Mouse (Mus musculus): ENCODE data around the gene Gtf3c2. TPM values are rescaled to one million over a fixed set of nuclear protein-coding genes. Genes with fewer than 3 reads are reported as not detected.

Gene Gtf3c2
- polyA plus RNA-seq, 1 experiment, result 80.4 TPM

DNA sequence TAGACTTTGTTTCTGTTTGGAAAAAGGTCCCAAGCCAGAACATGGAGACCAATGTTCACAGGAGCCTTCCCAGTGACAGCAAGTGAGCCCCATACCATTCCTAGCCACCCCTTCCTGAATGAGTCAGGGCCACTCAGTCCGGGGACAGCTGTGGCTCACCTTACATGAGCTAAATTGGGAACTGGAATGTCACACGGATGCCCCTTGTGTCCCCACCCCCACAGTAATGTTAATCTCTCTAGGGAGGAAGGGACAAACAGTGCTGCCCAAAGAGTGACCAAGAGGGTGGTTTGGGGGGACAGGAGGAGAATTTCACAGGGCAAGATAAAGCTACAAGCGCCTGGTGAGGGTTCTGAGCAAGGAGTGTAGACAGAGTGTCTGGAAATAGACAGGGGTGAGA is 63.6 kb downstream of the Gtf3c2 start, which contains the start of gene Trim54:
Trim54 (plus strand) TSS at position 359 of the 400 bp plus-strand sequence.
- Histone ChIP-seq H3K4me3 (ENCODE audit: insufficient read depth, low read length) (no peak within 1 kb of the TSS), H3K27ac (ENCODE audit: insufficient read depth, low read depth, low read length) (no peak within 1 kb of the TSS), H3K4me1 (ENCODE audit: control insufficient read depth, insufficient read depth, low read length) (peaks cover 4% of the 10 kb centered on the region)
- TF ChIP-seq POLR2A (IDR thresholded peaks at IDR 0.05; ENCODE audit: borderline replicate concordance, low read depth, low read length), result no peak
- TF ChIP-seq CTCF (IDR thresholded peaks at IDR 0.05; ENCODE audit: low read depth, low read length), result no peak

GRCm38 (mm10) chr5:31110781-31111180 is 69.2 kb downstream of the Gtf3c2 start:
- TF ChIP-seq POLR2A (IDR thresholded peaks at IDR 0.05; ENCODE audit: borderline replicate concordance, low read depth, low read length) (no peak), CTCF (IDR thresholded peaks at IDR 0.05; ENCODE audit: low read depth, low read length) (no peak)
- Histone ChIP-seq H3K4me1 (ENCODE audit: control insufficient read depth, insufficient read depth, low read length) (no peaks in the 10 kb centered on the region), H3K4me3 (ENCODE audit: insufficient read depth, low read length) (no peak overlapping the region), H3K27ac (ENCODE audit: insufficient read depth, low read depth, low read length) (no peak overlapping the region)

- no peaks in the 10 kb centered on the region for H3K4me1 ChIP-seq (ENCODE audit: control insufficient read depth, insufficient read depth, low read length)
- no peak for TF ChIP-seq CTCF (IDR thresholded peaks at IDR 0.05; ENCODE audit: low read depth, low read length)
- TF ChIP-seq POLR2A (IDR thresholded peaks at IDR 0.05; ENCODE audit: borderline replicate concordance, low read depth, low read length), result no peak
- H3K27ac ChIP-seq (ENCODE audit: insufficient read depth, low read depth, low read length), result no peak within 1 kb of the TSS
- H3K4me3 ChIP-seq (ENCODE audit: insufficient read depth, low read length), result no peak within 1 kb of the TSS
Observed at GRCm38 (mm10) chr5:31108000-31108490, 71.9 kb downstream of the Gtf3c2 start, which contains the start of gene Slc30a3. TSS of gene Slc30a3 (minus strand) at chr5:31108237.

Other genes starting within 250 kb of the Gtf3c2 start
- gene Cgref1, start 234.6 kb downstream of the Gtf3c2 start, polyA plus RNA-seq (2012; ENCODE audit: insufficient read depth, insufficient read length, missing spikeins), result not detected in 2 replicates
- gene Preb, start 219.8 kb downstream of the Gtf3c2 start, polyA plus RNA-seq (2012; ENCODE audit: insufficient read depth, insufficient read length, missing spikeins), result 131 and 140 TPM in 2 replicates
- not detected in 2 replicates for gene Tcf23, start 211.5 kb downstream of the Gtf3c2 start, polyA plus RNA-seq (2012; ENCODE audit: insufficient read depth, insufficient read length, missing spikeins)
- 114 and 133 TPM in 2 replicates for gene Atraid, start 131.8 kb downstream of the Gtf3c2 start, polyA plus RNA-seq (2012; ENCODE audit: insufficient read depth, insufficient read length, missing spikeins)
- 5.5 and 7.5 TPM in 2 replicates for gene Slc5a6, start 131.2 kb downstream of the Gtf3c2 start, polyA plus RNA-seq (2012; ENCODE audit: insufficient read depth, insufficient read length, missing spikeins)
- 4.2 and 4.6 TPM in 2 replicates for gene Cad, start 125.4 kb downstream of the Gtf3c2 start, polyA plus RNA-seq (2012; ENCODE audit: insufficient read depth, insufficient read length, missing spikeins)
- not detected in 2 replicates for gene Dnajc5g, start 73.9 kb downstream of the Gtf3c2 start, polyA plus RNA-seq (2012; ENCODE audit: insufficient read depth, insufficient read length, missing spikeins)
- not detected in 2 replicates for gene Slc30a3, start 71.9 kb downstream of the Gtf3c2 start, polyA plus RNA-seq (2012; ENCODE audit: insufficient read depth, insufficient read length, missing spikeins)
- gene Trim54, start 63.4 kb downstream of the Gtf3c2 start, polyA plus RNA-seq (2012; ENCODE audit: insufficient read depth, insufficient read length, missing spikeins), result not detected in 2 replicates
- gene Ucn, start 41.3 kb downstream of the Gtf3c2 start, polyA plus RNA-seq (2012; ENCODE audit: insufficient read depth, insufficient read length, missing spikeins), result not detected in 2 replicates
- 75.0 and 75.3 TPM in 2 replicates for gene Mpv17, start 25.9 kb downstream of the Gtf3c2 start, polyA plus RNA-seq (2012; ENCODE audit: insufficient read depth, insufficient read length, missing spikeins)
- 0.93 and 2.7 TPM in 2 replicates for gene Gm29609, start 233 bp downstream of the Gtf3c2 start, polyA plus RNA-seq (2012; ENCODE audit: insufficient read depth, insufficient read length, missing spikeins)
- 80.3 and 85.8 TPM in 2 replicates for gene Snx17, start 13.1 kb upstream of the Gtf3c2 start, polyA plus RNA-seq (2012; ENCODE audit: insufficient read depth, insufficient read length, missing spikeins)
- 28.3 and 28.9 TPM in 2 replicates for gene Eif2b4, start 13.3 kb upstream of the Gtf3c2 start, polyA plus RNA-seq (2012; ENCODE audit: insufficient read depth, insufficient read length, missing spikeins)
- 32.3 and 33.1 TPM in 2 replicates for gene Zfp513, start 22.2 kb upstream of the Gtf3c2 start, polyA plus RNA-seq (2012; ENCODE audit: insufficient read depth, insufficient read length, missing spikeins)
- gene Ppm1g, start 40.5 kb upstream of the Gtf3c2 start, polyA plus RNA-seq (2012; ENCODE audit: insufficient read depth, insufficient read length, missing spikeins), result 61.2 and 67.7 TPM in 2 replicates
- 84.1 and 85.8 TPM in 2 replicates for gene Nrbp1, start 60.7 kb upstream of the Gtf3c2 start, polyA plus RNA-seq (2012; ENCODE audit: insufficient read depth, insufficient read length, missing spikeins)
- gene Gm9970, start 61.1 kb upstream of the Gtf3c2 start, polyA plus RNA-seq (2012; ENCODE audit: insufficient read depth, insufficient read length, missing spikeins), result not detected in 2 replicates
- 4.6 and 8.3 TPM in 2 replicates for gene Krtcap3, start 71.5 kb upstream of the Gtf3c2 start, polyA plus RNA-seq (2012; ENCODE audit: insufficient read depth, insufficient read length, missing spikeins)
- 36.9 and 45.0 TPM in 2 replicates for gene Ift172, start 111.0 kb upstream of the Gtf3c2 start, polyA plus RNA-seq (2012; ENCODE audit: insufficient read depth, insufficient read length, missing spikeins)
- not detected in 2 replicates for gene Fndc4, start 115.9 kb upstream of the Gtf3c2 start, polyA plus RNA-seq (2012; ENCODE audit: insufficient read depth, insufficient read length, missing spikeins)
- not detected in 2 replicates for gene Gckr, start 117.3 kb upstream of the Gtf3c2 start, polyA plus RNA-seq (2012; ENCODE audit: insufficient read depth, insufficient read length, missing spikeins)

Data from bone marrow macrophage, adult 2 months (primary cell).